Mouse (Mus musculus) liver, embryonic 14.5 days (tissue): ENCODE data around the gene Olfr8. TPM values are rescaled to one million over a fixed set of nuclear protein-coding genes. Genes with fewer than 3 reads are reported as not detected.
"Not testable (repeated sequence)": the region's sequence is repeated elsewhere in the genome, so short reads cannot be mapped to it uniquely, and the experiment has no call there.

Source experiments
- ATAC-seq: fragments of 200-750 bp; cut with Nextera tagmentation; 2 replicates; pipeline ENCODE4 v1.8.0; 2017; ENCODE audit warnings: moderate number of reproducible peaks, mild to moderate bottlenecking, moderate library complexity; ENCODE audit not compliant: insufficient read depth
- DNase-seq, 3 experiments: peaks; one replicate each; pipeline ENCODE4 v3.0.0-alpha.2; 2012 to 2013; ENCODE audit warnings: low read depth in 3 of 3, low spot score in 3 of 3
- H3K27ac ChIP-seq: fragments of 300-500 bp; sonication (generic); 2 replicates; pipeline ENCODE4 v1.5.1; 2014; ENCODE audit warnings: moderate library complexity, mild to moderate bottlenecking, control low read depth, inconsistent platforms
- H3K27me3 ChIP-seq: fragments of 300-500 bp; sonication (generic); 2 replicates; pipeline ENCODE4 v1.6.1; 2014; ENCODE audit warnings: mild to moderate bottlenecking, low read length, moderate library complexity; ENCODE audit not compliant: control insufficient read depth, insufficient read depth
- H3K36me3 ChIP-seq: fragments of 300-500 bp; sonication (generic); replicated peaks from 2 replicates; pipeline ENCODE4 v1.6.1; 2014; ENCODE audit warnings: low read depth; ENCODE audit not compliant: control insufficient read depth, insufficient read depth
- H3K4me1 ChIP-seq, 2 experiments: fragments of 200-500 bp in 1 of 2; fragments of 300-500 bp in 1 of 2; sonication (generic) in 1 of 2; replicated peaks; 2 replicates each; pipeline ENCODE4 v1.6.1; 2012 to 2014; ENCODE audit warnings: antibody characterized with exemption in 1 of 2, inconsistent platforms in 1 of 2, low read length in 1 of 2; ENCODE audit not compliant: control insufficient read depth in 2 of 2, insufficient read depth in 2 of 2
- H3K4me2 ChIP-seq: fragments of 300-500 bp; sonication (generic); 2 replicates; pipeline ENCODE4 v1.6.1; 2014; ENCODE audit warnings: low read depth, mild to moderate bottlenecking, control low read depth, moderate library complexity
- H3K4me3 ChIP-seq, 2 experiments: fragments of 200-500 bp in 1 of 2; fragments of 300-500 bp in 1 of 2; sonication (generic) in 1 of 2; 2 replicates each; pipeline ENCODE4 v1.5.1; 2012 to 2014; ENCODE audit warnings: low read depth in 2 of 2, low read length in 2 of 2, mild to moderate bottlenecking in 2 of 2, control low read depth in 1 of 2, inconsistent platforms in 1 of 2, moderate library complexity in 1 of 2; ENCODE audit not compliant: insufficient read depth in 1 of 2
- H3K9ac ChIP-seq: fragments of 300-500 bp; sonication (generic); replicated peaks from 2 replicates; pipeline ENCODE4 v1.6.1; 2014; ENCODE audit warnings: mild to moderate bottlenecking, control low read depth, moderate library complexity
- H3K9me3 ChIP-seq: fragments of 300-500 bp; sonication (generic); 2 replicates; pipeline ENCODE4 v1.6.1; 2016; ENCODE audit warnings: low read length, mixed read lengths; ENCODE audit not compliant: control insufficient read depth
- CTCF ChIP-seq: IDR thresholded peaks from 2 replicates; pipeline ENCODE4 v1.5.1; 2016; ENCODE audit warnings: antibody characterized with exemption, low read depth, control low read depth
- EP300 ChIP-seq: IDR thresholded peaks from 2 replicates; pipeline ENCODE4 v1.6.1; 2016; ENCODE audit warnings: antibody characterized with exemption, low read depth
- WGBS: fragments of 180-500 bp; shearing (Covaris S2); extraction: QIAGEN DNeasy Blood & Tissue Kit; methylation state at CpG from one replicate; pipeline ENCODE4 v1.1.7; 2014; ENCODE audit not compliant: insufficient replicate concordance; 5-methylcytosine and 5-hydroxymethylcytosine counted together
- polyA plus RNA-seq, 2 experiments: library from polyadenylated mRNA; depleted of rRNA in 1 of 2; stranded (reverse) in 1 of 2; unstranded in 1 of 2; fragments of >200 nt; fragmentation: Nextera tagmentation in 1 of 2; extraction: Ambion mirVana in 1 of 2; gene quantifications; 2 replicates each; pipeline versions ENCODE4 v1.2.1 to v1.2.3; 2012 to 2014

Gene Olfr8
- not detected in 2 replicates for polyA plus RNA-seq (2012; rRNA removed)
- not detected in 2 replicates for polyA plus RNA-seq (2014; fragmentation: Nextera tagmentation; extraction: Ambion mirVana)

- H3K9me3 ChIP-seq, H3K27me3 ChIP-seq, ATAC-seq, H3K36me3 ChIP-seq, H3K4me2 ChIP-seq, H3K4me1 ChIP-seq, DNase-seq, H3K4me3 ChIP-seq, H3K9ac ChIP-seq, H3K27ac ChIP-seq: not testable (repeated sequence)
- 59% methylated on average over 1 of the region's 1 CpGs for WGBS
Measured at GRCm38 (mm10) chr10:78950336-78950735, at the start of gene Olfr8. Gene Olfr8 (plus strand): TSS chr10:78950636.

GRCm38 (mm10) chr10:78912871-78913270, 37.6 kb upstream of the Olfr8 start, which contains the start of gene Olfr1354:
Gene Olfr1354 (plus strand): TSS chr10:78913171.
- WGBS: 54% methylated on average over 1 of the region's 1 CpGs
- not testable (repeated sequence) for H3K27ac ChIP-seq, H3K27me3 ChIP-seq, H3K9ac ChIP-seq, H3K4me3 ChIP-seq, H3K4me2 ChIP-seq, DNase-seq, H3K9me3 ChIP-seq, H3K4me1 ChIP-seq, H3K36me3 ChIP-seq, ATAC-seq

GRCm38 (mm10) chr10:78963009-78963408, 12.6 kb downstream of the Olfr8 start, which contains the start of gene Olfr1353:
Gene Olfr1353 (plus strand): TSS chr10:78963309.
- not testable (repeated sequence) for H3K4me3 ChIP-seq, H3K4me1 ChIP-seq, ATAC-seq, H3K36me3 ChIP-seq, H3K27ac ChIP-seq, H3K9me3 ChIP-seq, DNase-seq, H3K9ac ChIP-seq, H3K27me3 ChIP-seq, H3K4me2 ChIP-seq

GRCm38 (mm10) chr10:78980750-78981149, 30.3 kb downstream of the Olfr8 start, which contains the start of gene Olfr1352:
Gene Olfr1352 (plus strand): TSS chr10:78981050.
- H3K4me3 ChIP-seq: no peak within 1 kb of the TSS
- H3K36me3 ChIP-seq: no peaks in the 10 kb centered on the region
- ATAC-seq: no peak
- no peak within 1 kb of the TSS for H3K9ac ChIP-seq
- TF ChIP-seq EP300 (no peak), CTCF (no peak)
- H3K4me1 ChIP-seq: no peaks in the 10 kb centered on the region
- no peak for DNase-seq
- no peak within 1 kb of the TSS for H3K27ac ChIP-seq
- no peak within 1 kb of the TSS for H3K4me2 ChIP-seq
- H3K9me3 ChIP-seq: no peaks in the 10 kb centered on the region
- H3K27me3 ChIP-seq: no peaks in the 10 kb centered on the region

Other genes starting within 250 kb of the Olfr8 start
- gene Casp14, start 232.3 kb upstream of the Olfr8 start, polyA plus RNA-seq (2012; rRNA removed): not detected in 2 replicates
- gene Casp14, start 232.3 kb upstream of the Olfr8 start, polyA plus RNA-seq (2014; fragmentation: Nextera tagmentation; extraction: Ambion mirVana): not detected in 2 replicates
- not detected in 2 replicates for gene Ccdc105, start 197.6 kb upstream of the Olfr8 start, polyA plus RNA-seq (2012; rRNA removed)
- not detected in 2 replicates for gene Ccdc105, start 197.6 kb upstream of the Olfr8 start, polyA plus RNA-seq (2014; fragmentation: Nextera tagmentation; extraction: Ambion mirVana)
- 0.19 and 0.21 TPM in 2 replicates for gene Slc1a6, start 170.1 kb upstream of the Olfr8 start, polyA plus RNA-seq (2012; rRNA removed)
- gene Slc1a6, start 170.1 kb upstream of the Olfr8 start, polyA plus RNA-seq (2014; fragmentation: Nextera tagmentation; extraction: Ambion mirVana): 0.06 TPM in 1 of 2 replicates, not detected in the other
- not detected in 2 replicates for gene Olfr1356, start 98.5 kb upstream of the Olfr8 start, polyA plus RNA-seq (2012; rRNA removed)
- gene Olfr1356, start 98.5 kb upstream of the Olfr8 start, polyA plus RNA-seq (2014; fragmentation: Nextera tagmentation; extraction: Ambion mirVana): not detected in 2 replicates
- not detected in 2 replicates for gene Olfr1355, start 75.1 kb upstream of the Olfr8 start, polyA plus RNA-seq (2012; rRNA removed)
- not detected in 2 replicates for gene Olfr1355, start 75.1 kb upstream of the Olfr8 start, polyA plus RNA-seq (2014; fragmentation: Nextera tagmentation; extraction: Ambion mirVana)
- gene Olfr1354, start 37.5 kb upstream of the Olfr8 start, polyA plus RNA-seq (2012; rRNA removed): not detected in 2 replicates
- gene Olfr1354, start 37.5 kb upstream of the Olfr8 start, polyA plus RNA-seq (2014; fragmentation: Nextera tagmentation; extraction: Ambion mirVana): not detected in 2 replicates
- gene Olfr1353, start 12.7 kb downstream of the Olfr8 start, polyA plus RNA-seq (2012; rRNA removed): not detected in 2 replicates
- not detected in 2 replicates for gene Olfr1353, start 12.7 kb downstream of the Olfr8 start, polyA plus RNA-seq (2014; fragmentation: Nextera tagmentation; extraction: Ambion mirVana)
- gene Olfr1352, start 30.4 kb downstream of the Olfr8 start, polyA plus RNA-seq (2012; rRNA removed): not detected in 2 replicates
- gene Olfr1352, start 30.4 kb downstream of the Olfr8 start, polyA plus RNA-seq (2014; fragmentation: Nextera tagmentation; extraction: Ambion mirVana): not detected in 2 replicates
- gene Olfr1351, start 61.8 kb downstream of the Olfr8 start, polyA plus RNA-seq (2012; rRNA removed): not detected in 2 replicates
- gene Olfr1351, start 61.8 kb downstream of the Olfr8 start, polyA plus RNA-seq (2014; fragmentation: Nextera tagmentation; extraction: Ambion mirVana): not detected in 2 replicates
- gene Olfr57, start 78.1 kb downstream of the Olfr8 start, polyA plus RNA-seq (2012; rRNA removed): not detected in 2 replicates
- gene Olfr57, start 78.1 kb downstream of the Olfr8 start, polyA plus RNA-seq (2014; fragmentation: Nextera tagmentation; extraction: Ambion mirVana): not detected in 2 replicates
- 0.61 and 1.4 TPM in 2 replicates for gene 2610008E11Rik, start 147.0 kb downstream of the Olfr8 start, polyA plus RNA-seq (2012; rRNA removed)
- gene 2610008E11Rik, start 147.0 kb downstream of the Olfr8 start, polyA plus RNA-seq (2014; fragmentation: Nextera tagmentation; extraction: Ambion mirVana): 2.7 and 3.4 TPM in 2 replicates
- gene Vmn2r80, start 198.1 kb downstream of the Olfr8 start, polyA plus RNA-seq (2012; rRNA removed): not detected in 2 replicates
- gene Vmn2r80, start 198.1 kb downstream of the Olfr8 start, polyA plus RNA-seq (2014; fragmentation: Nextera tagmentation; extraction: Ambion mirVana): not detected in 2 replicates